Mouse (Mus musculus) E14TG2a.4 (cell line): ENCODE results near the gene Vangl1.

Experiments
- CTCF ChIP-seq: conservative IDR thresholded peaks from 2 replicates; pipeline ENCODE4 v1.5.1; 2014; ENCODE audit warnings: low read length
- NANOG ChIP-seq: IDR thresholded peaks from 2 replicates; pipeline ENCODE4 v1.6.1; 2014; ENCODE audit warnings: borderline replicate concordance, low read length, mixed read lengths

DNA sequence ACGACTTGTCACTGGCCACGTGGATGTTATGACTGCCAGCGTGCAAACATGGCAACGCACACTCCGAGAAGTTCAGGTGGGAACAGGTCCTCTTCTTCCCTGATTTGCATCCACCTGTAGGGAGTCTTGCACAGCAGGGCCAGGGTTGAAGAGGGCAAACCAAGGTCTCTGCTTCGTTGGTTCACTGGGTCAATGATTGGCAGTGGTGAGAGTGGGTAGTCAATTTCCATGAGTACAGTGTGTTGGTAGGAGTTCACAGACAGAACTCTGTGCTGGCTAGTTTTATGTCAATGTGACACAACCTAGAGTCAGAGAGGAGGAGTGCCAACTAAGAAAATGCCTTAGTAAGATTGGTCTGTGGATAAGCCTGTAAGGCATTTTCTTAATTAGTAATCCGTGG, 50.4 kb downstream of the Vangl1 start:
- no peak for TF ChIP-seq CTCF
- no peak for TF ChIP-seq NANOG
